Mouse (Mus musculus) stomach, embryonic 16.5 days (tissue): ENCODE measurements around the gene Slc30a4. TPM values are rescaled to one million over a fixed set of nuclear protein-coding genes. Genes with fewer than 3 reads are reported as not detected.

Experiments
- ATAC-seq: fragments of 200-750 bp; cut with Nextera tagmentation; 2 replicates; pipeline ENCODE4 v1.8.0; 2017; ENCODE audit warnings: moderate number of reproducible peaks, moderate TSS enrichment; ENCODE audit not compliant: insufficient read depth, low FRiP score
- H3K27ac ChIP-seq: fragments of 300-500 bp; sonication (generic); 2 replicates; pipeline ENCODE4 v1.5.1; 2014; ENCODE audit warnings: low read length
- H3K27me3 ChIP-seq: fragments of 300-500 bp; sonication (generic); 2 replicates; pipeline ENCODE4 v1.6.1; 2014; ENCODE audit warnings: low read length, control low read depth, mixed read lengths; ENCODE audit not compliant: control insufficient read depth, insufficient read depth
- H3K36me3 ChIP-seq: fragments of 300-500 bp; sonication (generic); 2 replicates; pipeline ENCODE4 v1.6.1; 2014; ENCODE audit warnings: low read length; ENCODE audit not compliant: control insufficient read depth, insufficient read depth
- H3K4me1 ChIP-seq: fragments of 300-500 bp; sonication (generic); 2 replicates; pipeline ENCODE4 v1.6.1; 2014; ENCODE audit warnings: low read length, control low read depth, mixed read lengths; ENCODE audit not compliant: control insufficient read depth, insufficient read depth
- H3K4me2 ChIP-seq: fragments of 300-500 bp; sonication (generic); 2 replicates; pipeline ENCODE4 v1.6.1; 2014; ENCODE audit warnings: low read depth, low read length, mixed read lengths
- H3K4me3 ChIP-seq: fragments of 300-500 bp; sonication (generic); replicated peaks from 2 replicates; pipeline ENCODE4 v1.5.1; 2014; ENCODE audit warnings: mild to moderate bottlenecking, low read length
- H3K9ac ChIP-seq: fragments of 300-500 bp; sonication (generic); 2 replicates; pipeline ENCODE4 v1.6.1; 2014; ENCODE audit warnings: low read length
- H3K9me3 ChIP-seq: fragments of 300-500 bp; sonication (generic); replicated peaks from 2 replicates; pipeline ENCODE4 v1.6.1; 2016; ENCODE audit warnings: low read length, control low read depth; ENCODE audit not compliant: control insufficient read depth
- WGBS: fragments of 180-500 bp; shearing (Covaris S2); extraction: QIAGEN DNeasy Blood & Tissue Kit; methylation state at CpG from one replicate; pipeline ENCODE4 v1.1.7; 2014; 5-methylcytosine and 5-hydroxymethylcytosine counted together
- polyA plus RNA-seq: library from polyadenylated mRNA; unstranded; fragments of >200 nt; fragmentation: Nextera tagmentation; extraction: Ambion mirVana; gene quantifications from 2 replicates; pipeline ENCODE4 v1.2.1, GENCODE M21; 2015

Slc30a4 gene
- polyA plus RNA-seq, 1 experiment from 2014 or later, result 9.5 TPM

DNA sequence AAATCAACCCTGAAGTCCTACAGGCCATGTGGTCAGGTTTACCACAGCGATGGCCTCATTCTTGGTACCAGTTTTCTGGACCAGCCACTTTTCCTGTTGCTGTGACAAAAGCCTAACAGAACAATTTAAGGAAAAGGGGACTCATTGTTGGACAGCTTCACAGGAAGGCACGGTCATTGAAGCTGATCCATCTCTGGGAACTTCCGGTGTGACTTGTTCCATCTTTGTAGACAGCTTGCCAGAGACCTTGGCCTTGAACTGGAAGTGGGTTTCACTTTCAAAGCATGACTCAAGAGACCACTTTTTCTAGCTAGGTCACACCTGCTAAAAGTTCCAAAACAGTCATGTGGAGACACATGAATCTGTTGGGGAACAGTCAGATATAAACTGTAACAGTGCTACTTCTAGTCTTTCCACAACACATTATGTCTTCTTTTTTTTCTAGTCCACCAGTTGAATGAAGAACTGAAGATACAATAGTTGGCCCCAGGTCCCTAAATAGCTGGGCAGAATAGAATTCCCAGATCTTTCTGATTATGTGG lies 13.9 kb upstream of the Slc30a4 start:
- Histone ChIP-seq H3K36me3 (no peaks in the 10 kb centered on the region), H3K4me2 (no peak overlapping the region)
- 77% methylated on average over 3 of the region's 3 CpGs for WGBS

GRCm38 (mm10) chr2:122715148-122715692 lies 12.8 kb upstream of the Slc30a4 start:
- no peaks in the 10 kb centered on the region for H3K4me1 ChIP-seq
- H3K4me2 ChIP-seq, result no peak overlapping the region
- H3K9me3 ChIP-seq, result no peaks in the 10 kb centered on the region
- ATAC-seq, result no peak
- 64% methylated on average over 5 of the region's 5 CpGs for WGBS
- no peak overlapping the region for H3K27ac ChIP-seq
- H3K4me3 ChIP-seq, result no peak overlapping the region
- no peaks in the 10 kb centered on the region for H3K27me3 ChIP-seq
- H3K9ac ChIP-seq, result no peak overlapping the region
- no peaks in the 10 kb centered on the region for H3K36me3 ChIP-seq

More for the DNA sequence above, 13.9 kb upstream of the Slc30a4 start:
- Histone ChIP-seq H3K4me3 (no peak overlapping the region), H3K27ac (no peak overlapping the region), H3K4me1 (no peaks in the 10 kb centered on the region), H3K9me3 (no peaks in the 10 kb centered on the region), H3K9ac (no peak overlapping the region), H3K27me3 (no peaks in the 10 kb centered on the region)
- no peak for ATAC-seq

- no peaks in the 10 kb centered on the region for H3K27me3 ChIP-seq
- no peak overlapping the region for H3K4me3 ChIP-seq
- no peak overlapping the region for H3K27ac ChIP-seq
- WGBS, result 76% methylated on average over 2 of the region's 2 CpGs
- H3K4me1 ChIP-seq, result no peaks in the 10 kb centered on the region
- no peak for ATAC-seq
- no peak overlapping the region for H3K9ac ChIP-seq
- no peaks in the 10 kb centered on the region for H3K9me3 ChIP-seq
- no peaks in the 10 kb centered on the region for H3K36me3 ChIP-seq
- H3K4me2 ChIP-seq, result no peak overlapping the region
Measured at GRCm38 (mm10) chr2:122712848-122713247, 10.4 kb upstream of the Slc30a4 start.

DNA sequence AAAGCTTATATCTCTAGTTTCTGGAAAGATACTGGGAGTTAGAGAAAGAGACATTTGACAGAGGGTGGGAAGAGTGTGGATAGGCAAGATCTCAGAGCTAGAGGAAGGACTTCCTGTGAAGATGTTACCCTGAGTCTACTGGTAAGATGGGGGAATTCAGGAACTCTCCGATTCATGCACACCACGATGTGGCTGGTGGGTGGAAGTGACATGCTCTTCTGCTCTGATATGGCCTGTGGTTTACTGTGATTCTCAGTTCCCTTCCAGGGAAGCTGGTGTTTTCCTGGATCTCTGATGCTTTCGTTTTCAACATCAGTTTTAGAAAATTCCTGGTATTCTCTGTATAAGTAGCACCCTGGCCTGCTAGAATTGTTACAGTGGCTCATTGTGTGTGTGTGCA lies 9.4 kb upstream of the Slc30a4 start:
- H3K27me3 ChIP-seq, result no peaks in the 10 kb centered on the region
- no peak overlapping the region for H3K4me3 ChIP-seq
- no peaks in the 10 kb centered on the region for H3K9me3 ChIP-seq
- H3K36me3 ChIP-seq, result no peaks in the 10 kb centered on the region
- no peak overlapping the region for H3K9ac ChIP-seq
- no peak overlapping the region for H3K4me2 ChIP-seq
- WGBS, result 73% methylated on average over 3 of the region's 3 CpGs
- ATAC-seq, result no peak
- H3K27ac ChIP-seq, result no peak overlapping the region
- no peaks in the 10 kb centered on the region for H3K4me1 ChIP-seq

DNA sequence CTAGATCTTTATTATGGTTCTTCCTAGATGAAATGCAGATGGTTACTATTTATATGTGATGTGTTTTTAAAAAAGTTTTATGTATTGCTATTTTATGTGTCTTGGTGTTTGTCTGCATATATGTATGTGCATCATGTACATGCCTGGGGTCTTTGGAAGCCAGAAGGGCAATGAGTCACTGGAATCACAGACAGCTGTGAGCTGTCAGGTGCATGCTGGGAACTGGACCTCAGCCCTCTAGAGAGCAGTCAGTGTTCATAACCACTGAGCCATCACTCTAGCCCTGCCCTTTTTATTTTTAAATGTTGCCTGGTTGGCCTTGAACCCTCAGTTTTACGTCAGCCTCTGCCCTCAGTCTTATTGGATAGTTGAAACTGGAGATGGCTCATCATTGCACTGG lies 6.7 kb upstream of the Slc30a4 start:
- Histone ChIP-seq H3K4me2 (no peak overlapping the region), H3K9ac (no peak overlapping the region), H3K27me3 (no peaks in the 10 kb centered on the region), H3K27ac (no peak overlapping the region), H3K4me3 (no peak overlapping the region), H3K4me1 (no peaks in the 10 kb centered on the region), H3K9me3 (no peaks in the 10 kb centered on the region), H3K36me3 (no peaks in the 10 kb centered on the region)
- no peak for ATAC-seq
- 74% methylated on average over 1 of the region's 1 CpGs for WGBS

- no peak overlapping the region for H3K4me2 ChIP-seq
- 41% methylated on average over 3 of the region's 3 CpGs for WGBS
- no peaks in the 10 kb centered on the region for H3K27me3 ChIP-seq
- no peaks in the 10 kb centered on the region for H3K4me1 ChIP-seq
- no peak overlapping the region for H3K9ac ChIP-seq
- no peak overlapping the region for H3K4me3 ChIP-seq
- H3K27ac ChIP-seq, result peak overlapping the region; percentile 55
- no peaks in the 10 kb centered on the region for H3K36me3 ChIP-seq
- ATAC-seq, result peak; percentile 90
- no peaks in the 10 kb centered on the region for H3K9me3 ChIP-seq
Measured at GRCm38 (mm10) chr2:122708080-122708479, 5.6 kb upstream of the Slc30a4 start.

DNA sequence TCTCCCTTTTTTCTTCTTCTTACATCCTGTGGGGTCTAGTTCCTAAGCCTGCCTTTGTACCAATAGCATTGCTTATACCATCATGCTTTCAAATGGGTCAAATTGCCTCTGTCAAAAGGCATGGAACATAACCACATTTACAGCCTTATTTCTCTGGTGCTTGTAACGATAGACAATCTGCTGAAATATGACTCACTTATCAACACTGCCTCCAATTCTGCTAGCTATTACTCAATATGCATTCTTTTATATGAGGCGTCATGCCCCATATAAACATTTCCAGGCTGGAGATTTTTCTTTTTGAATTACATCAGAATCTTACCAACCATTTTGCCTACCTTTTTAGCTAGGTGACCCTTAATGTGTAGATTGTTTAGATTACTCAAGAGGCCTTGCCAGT lies 2.1 kb upstream of the Slc30a4 start:
- no peaks in the 10 kb centered on the region for H3K36me3 ChIP-seq
- H3K4me3 ChIP-seq, result no peak overlapping the region
- WGBS, result 54% methylated on average over 2 of the region's 2 CpGs
- H3K27ac ChIP-seq, result no peak overlapping the region
- peaks cover 10% of the 10 kb centered on the region for H3K4me1 ChIP-seq
- H3K9ac ChIP-seq, result no peak overlapping the region
- no peak overlapping the region for H3K4me2 ChIP-seq
- ATAC-seq, result no peak
- H3K9me3 ChIP-seq, result no peaks in the 10 kb centered on the region
- H3K27me3 ChIP-seq, result no peaks in the 10 kb centered on the region

DNA sequence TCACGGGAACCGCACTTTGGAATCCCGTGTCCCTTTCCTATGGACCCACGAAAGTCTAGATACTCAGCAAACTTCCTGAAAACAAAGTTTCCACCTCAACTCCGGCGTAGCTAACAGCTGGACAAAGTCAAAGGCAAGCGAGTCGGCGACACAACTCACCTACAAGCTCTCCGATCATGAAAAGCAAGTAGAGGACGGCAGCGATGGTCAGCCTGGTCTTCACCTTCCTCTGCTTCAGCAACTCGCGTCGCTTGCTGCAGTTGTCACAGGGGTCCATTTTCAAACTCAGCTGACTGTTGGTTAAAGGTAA lies 637 bp downstream of the Slc30a4 start:
- peaks cover 10% of the 10 kb centered on the region for H3K4me1 ChIP-seq
- no peaks in the 10 kb centered on the region for H3K27me3 ChIP-seq
- 1% methylated on average over 15 of the region's 15 CpGs for WGBS
- H3K4me3 ChIP-seq, result peak overlapping the region; percentile 68
- peak overlapping the region; percentile 89 for H3K9ac ChIP-seq
- no peaks in the 10 kb centered on the region for H3K36me3 ChIP-seq
- H3K4me2 ChIP-seq, result peak overlapping the region; percentile 88
- H3K27ac ChIP-seq, result peak overlapping the region; percentile 60; the same call in 1 of the 2 replicates
- no peaks in the 10 kb centered on the region for H3K9me3 ChIP-seq
- ATAC-seq, result no peak

GRCm38 (mm10) chr2:122701012-122701411 lies 1.5 kb downstream of the Slc30a4 start:
- WGBS, result 61% methylated on average over 8 of the region's 8 CpGs
- no peak for ATAC-seq
- peak overlapping the region; percentile 88 for H3K4me2 ChIP-seq
- peak overlapping the region; percentile 68 for H3K4me3 ChIP-seq
- H3K9me3 ChIP-seq, result no peaks in the 10 kb centered on the region
- no peak overlapping the region for H3K27ac ChIP-seq
- H3K36me3 ChIP-seq, result no peaks in the 10 kb centered on the region
- no peaks in the 10 kb centered on the region for H3K27me3 ChIP-seq
- H3K9ac ChIP-seq, result peak overlapping the region; percentile 56
- H3K4me1 ChIP-seq, result peaks cover 10% of the 10 kb centered on the region
